Mouse (Mus musculus) embryonic fibroblast, embryonic 13.5 days (primary cell): ENCODE results near the gene Ppt1. TPM values are rescaled to one million over a fixed set of nuclear protein-coding genes. Genes with fewer than 3 reads are reported as not detected.
A peak's percentile ranks its signal among the peaks of the same experiment; 100 is the strongest.
"Not testable (repeated sequence)": the region's sequence is repeated elsewhere in the genome, so short reads cannot be mapped to it uniquely, and the experiment has no call there.

ENCODE experiments used
- H3K27ac ChIP-seq: 2 replicates; pipeline ENCODE4 v1.5.1; 2012; ENCODE audit warnings: low read length, control low read depth, inconsistent platforms; ENCODE audit not compliant: insufficient read depth
- H3K4me1 ChIP-seq: 2 replicates; pipeline ENCODE4 v1.6.1; 2011; ENCODE audit warnings: low read length; ENCODE audit not compliant: control insufficient read depth, insufficient read depth
- H3K4me3 ChIP-seq: 2 replicates; pipeline ENCODE4 v1.5.1; 2011; ENCODE audit warnings: mild to moderate bottlenecking, control low read depth, low read length; ENCODE audit not compliant: insufficient read depth
- CTCF ChIP-seq: IDR thresholded peaks from 2 replicates; pipeline ENCODE4 v1.5.1; 2011; ENCODE audit warnings: mild to moderate bottlenecking, control low read depth, low read length, moderate library complexity, borderline replicate concordance; ENCODE audit not compliant: insufficient read depth
- POLR2A ChIP-seq: IDR thresholded peaks from 2 replicates; pipeline ENCODE4 v1.6.1; 2011; ENCODE audit warnings: low read depth, mild to moderate bottlenecking, control low read depth, low read length, moderate library complexity
- polyA plus RNA-seq: library from polyadenylated mRNA; stranded (reverse); fragments of >200 nt; gene quantifications from 2 replicates; pipeline ENCODE4 v1.2.4, GENCODE M21; 2011; ENCODE audit warnings: low read depth; ENCODE audit not compliant: missing spikeins, insufficient read length

The Ppt1 gene
- 66.8 and 75.8 TPM in 2 replicates for polyA plus RNA-seq

GRCm38 (mm10) chr4:122835530-122836402, at the start of gene Ppt1:
Ppt1 (plus strand) TSS chr4:122836242.
- TF ChIP-seq CTCF: no peak
- TF ChIP-seq POLR2A: peak; percentile 89
- Histone ChIP-seq H3K27ac (peak within 1 kb of the TSS; percentile 42; the same call in 1 of the 2 replicates), H3K4me1 (peaks cover 8% of the 10 kb centered on the region), H3K4me3 (peak within 1 kb of the TSS; percentile 68)

- TF ChIP-seq CTCF (no peak), POLR2A (no peak)
- no peaks in the 10 kb centered on the region for H3K4me1 ChIP-seq
- H3K27ac ChIP-seq: no peak overlapping the region
- H3K4me3 ChIP-seq: no peak overlapping the region
Observed at GRCm38 (mm10) chr4:122789335-122790089, 46.5 kb upstream of the Ppt1 start.

GRCm38 (mm10) chr4:122808108-122808507, 27.9 kb upstream of the Ppt1 start:
- H3K27ac ChIP-seq: no peak overlapping the region
- no peak overlapping the region for H3K4me3 ChIP-seq

DNA sequence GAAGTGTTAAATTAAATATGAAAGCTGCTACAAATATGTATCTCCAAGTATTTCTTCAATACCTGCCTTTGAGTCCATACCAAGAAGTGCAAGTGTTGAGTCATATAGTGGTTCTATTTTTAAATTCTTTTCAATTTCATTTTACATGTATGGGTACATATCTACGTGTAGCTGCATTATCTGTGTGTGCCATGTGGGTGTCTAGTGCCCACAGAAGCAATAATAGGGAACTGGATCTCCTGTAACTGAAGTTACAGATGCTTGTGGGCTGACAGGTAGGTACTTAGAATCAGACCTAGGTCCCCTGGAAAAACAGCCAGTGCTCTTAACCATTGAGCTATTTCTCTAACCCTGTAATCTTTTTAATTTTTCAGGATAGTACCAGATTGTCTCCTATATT, 24.9 kb upstream of the Ppt1 start:
- no peak overlapping the region for H3K4me3 ChIP-seq
- no peak overlapping the region for H3K27ac ChIP-seq
- TF ChIP-seq CTCF: no peak
- no peaks in the 10 kb centered on the region for H3K4me1 ChIP-seq

More at GRCm38 (mm10) chr4:122808108-122808507, 27.9 kb upstream of the Ppt1 start:
- no peaks in the 10 kb centered on the region for H3K4me1 ChIP-seq
- TF ChIP-seq CTCF: peak; percentile 74; the same call in 1 of the 2 replicates
- TF ChIP-seq POLR2A: no peak

- no peak for TF ChIP-seq POLR2A
- no peak for TF ChIP-seq CTCF
- Histone ChIP-seq H3K4me1 (no peaks in the 10 kb centered on the region), H3K27ac (no peak overlapping the region), H3K4me3 (no peak overlapping the region)
Observed at GRCm38 (mm10) chr4:122811824-122812223, 24.2 kb upstream of the Ppt1 start.

DNA sequence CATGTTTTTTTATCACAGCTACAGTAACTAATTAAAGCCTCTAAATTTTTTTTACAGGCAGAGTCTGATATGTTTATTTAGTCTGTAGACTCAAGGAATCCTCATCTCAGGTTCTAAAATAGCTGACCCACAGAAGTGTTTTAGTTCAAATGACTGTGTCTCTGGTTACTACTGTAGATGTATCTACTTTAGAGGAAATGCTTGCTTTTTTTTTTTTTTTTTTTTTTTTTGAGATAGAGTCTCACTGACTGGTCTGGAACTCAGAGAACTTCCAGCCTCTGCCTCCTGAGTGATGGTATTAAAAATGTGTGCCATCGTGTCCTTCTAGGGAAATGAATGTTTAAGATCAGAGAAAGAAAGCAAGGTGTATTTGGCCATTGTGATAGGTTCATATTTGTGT, 19.8 kb upstream of the Ppt1 start:
- Histone ChIP-seq H3K4me1 (no peaks in the 10 kb centered on the region), H3K27ac (no peak overlapping the region), H3K4me3 (no peak overlapping the region)
- TF ChIP-seq CTCF (no peak), POLR2A (no peak)

- not testable (repeated sequence) for H3K4me3 ChIP-seq, H3K27ac ChIP-seq, H3K4me1 ChIP-seq
Observed at GRCm38 (mm10) chr4:122820941-122821340, 15.1 kb upstream of the Ppt1 start.

- Histone ChIP-seq H3K4me1 (no peaks in the 10 kb centered on the region), H3K4me3 (no peak overlapping the region), H3K27ac (no peak overlapping the region)
- no peak for TF ChIP-seq CTCF
- TF ChIP-seq POLR2A: no peak
Observed at GRCm38 (mm10) chr4:122827651-122828050, 8.4 kb upstream of the Ppt1 start.

GRCm38 (mm10) chr4:122829339-122829738, 6.7 kb upstream of the Ppt1 start:
- Histone ChIP-seq H3K27ac (no peak overlapping the region), H3K4me3 (no peak overlapping the region), H3K4me1 (no peaks in the 10 kb centered on the region)
- TF ChIP-seq POLR2A: no peak

DNA sequence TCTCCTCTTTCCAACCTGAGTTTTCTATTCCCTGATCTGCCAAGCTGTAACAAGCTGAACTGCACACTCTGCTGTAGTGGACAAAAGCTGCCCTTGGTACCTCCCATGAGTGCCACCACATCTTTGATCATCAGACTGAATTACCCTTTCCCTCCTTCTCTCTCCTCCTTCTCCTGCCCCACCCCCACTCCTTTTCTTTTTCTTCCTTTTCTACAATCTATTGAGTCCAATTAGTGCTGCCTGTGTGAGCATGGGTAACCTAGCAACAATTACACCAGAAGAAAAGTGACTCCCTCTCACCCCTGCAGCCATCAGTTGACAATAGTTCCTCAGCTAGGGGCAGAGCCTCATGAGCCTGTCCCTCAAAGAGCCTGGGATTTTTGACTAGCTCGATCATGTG, 4.2 kb upstream of the Ppt1 start:
- Histone ChIP-seq H3K27ac (no peak overlapping the region), H3K4me3 (no peak overlapping the region), H3K4me1 (no peaks in the 10 kb centered on the region)
- no peak for TF ChIP-seq CTCF
- no peak for TF ChIP-seq POLR2A
